Mouse (Mus musculus) heart, adult 2 months (tissue): Measurements from ENCODE around the gene Gnl2.

Source experiments
- CTCF ChIP-seq: fragments of 200-600 bp; IDR thresholded peaks from 2 replicates; pipeline ENCODE4 v1.8.1; 2022; ENCODE audit warnings: antibody characterized with exemption, mild to moderate bottlenecking, moderate library complexity
- EP300 ChIP-seq: fragments of 200-500 bp; IDR thresholded peaks from 2 replicates; pipeline ENCODE4 v1.6.1; 2011; ENCODE audit warnings: low read depth, low read length, control low read depth; ENCODE audit not compliant: insufficient read depth
- POLR2A ChIP-seq: fragments of 200-500 bp; IDR thresholded peaks from 2 replicates; pipeline ENCODE4 v1.6.1; 2011; ENCODE audit warnings: mild to moderate bottlenecking, low read depth, low read length, control low read depth; ENCODE audit not compliant: insufficient read depth

- no peak for TF ChIP-seq CTCF
- no peak for TF ChIP-seq POLR2A
- TF ChIP-seq EP300 = no peak
Observed at GRCm38 (mm10) chr4:124972316-124972715, 44.1 kb upstream of the Gnl2 start.
